Mouse (Mus musculus): ENCODE data around the gene Gm11214.

Gm11214 gene

DNA sequence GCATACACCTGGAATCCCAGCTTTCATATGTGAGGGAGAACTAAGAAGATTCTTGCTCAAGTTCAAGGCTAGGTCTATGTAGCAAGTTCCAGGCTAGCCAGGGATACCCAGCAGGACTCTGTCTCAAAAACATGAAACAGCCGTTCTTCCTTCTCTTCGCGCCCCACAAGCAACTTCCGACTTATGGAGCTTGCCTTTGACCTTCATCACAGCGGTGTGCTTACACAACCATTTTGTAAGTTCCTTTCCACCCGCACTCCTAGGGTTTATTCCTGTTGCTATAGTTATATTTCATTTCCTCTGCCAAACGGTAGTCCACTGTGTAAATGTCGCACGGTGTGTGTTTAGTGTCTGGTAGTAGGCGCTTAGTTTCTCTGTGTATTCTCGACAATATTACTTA is 19.9 kb upstream of the Gm11214 start:
- TF ChIP-seq GATA4 (IDR thresholded peaks at IDR 0.05; ENCODE audit: insufficient replicate concordance, low read length), result no peak

DNA sequence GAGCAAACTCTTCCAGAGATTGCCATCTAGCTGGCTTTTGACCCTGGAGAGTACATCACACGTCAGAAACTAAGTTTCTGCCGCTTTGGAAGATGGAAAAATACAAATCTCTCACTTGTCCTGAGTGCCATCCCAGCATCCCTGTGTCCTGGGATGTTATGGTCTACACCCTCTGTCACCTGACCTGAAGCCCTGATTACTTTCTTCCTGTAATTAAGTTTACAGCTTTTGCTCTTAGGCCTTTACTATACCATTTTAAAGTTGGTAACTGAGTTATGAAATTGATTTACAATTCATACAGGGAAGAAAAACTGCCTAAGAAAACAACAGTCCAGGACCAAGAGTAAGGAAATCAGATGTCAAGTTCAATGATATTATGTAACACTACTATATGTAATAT is 19.3 kb upstream of the Gm11214 start:
- TF ChIP-seq GATA4 (IDR thresholded peaks at IDR 0.05; ENCODE audit: insufficient replicate concordance, low read length), result no peak

DNA sequence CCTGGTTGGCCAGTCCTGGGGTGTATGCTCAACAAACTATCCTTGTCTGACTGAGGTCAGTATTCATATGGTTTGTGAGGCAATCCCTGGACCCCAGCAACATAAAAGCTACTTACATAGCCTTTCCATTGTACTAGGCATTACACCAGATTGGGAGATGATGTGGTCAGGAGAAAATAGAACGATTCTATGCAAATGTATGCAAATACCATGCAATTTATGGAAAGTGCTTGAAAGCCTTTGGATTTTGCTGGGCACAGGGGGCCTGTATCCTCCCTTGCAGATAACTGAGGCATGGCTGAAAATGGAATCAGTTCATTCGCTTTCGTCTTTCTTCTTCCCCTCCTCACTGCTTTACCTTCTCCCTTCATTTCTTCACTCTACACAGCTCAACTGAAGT is 18.4 kb upstream of the Gm11214 start:
- no peak for TF ChIP-seq GATA4 (IDR thresholded peaks at IDR 0.05; ENCODE audit: insufficient replicate concordance, low read length)

DNA sequence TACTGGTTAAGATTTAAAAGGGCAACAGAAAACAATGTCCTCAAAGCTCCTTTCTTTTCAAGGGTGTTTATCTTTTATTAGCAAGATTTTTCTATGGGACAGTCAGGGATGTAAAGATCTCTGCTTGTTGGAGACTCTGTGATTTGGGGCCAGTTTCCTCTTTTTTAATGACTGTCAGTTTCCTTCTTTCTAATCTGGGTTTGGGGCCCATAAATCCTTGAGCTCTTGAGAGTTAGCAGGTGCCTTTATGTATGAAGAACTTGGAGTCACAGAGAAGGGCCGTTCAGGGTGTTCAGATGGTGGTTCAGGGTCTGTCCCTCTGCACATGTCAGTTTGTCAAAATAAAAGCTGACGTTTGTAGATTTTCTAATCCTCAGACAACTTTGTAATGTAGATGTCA is 11.9 kb upstream of the Gm11214 start:
- no peak for TF ChIP-seq GATA4 (IDR thresholded peaks at IDR 0.05; ENCODE audit: insufficient replicate concordance, low read length)

DNA sequence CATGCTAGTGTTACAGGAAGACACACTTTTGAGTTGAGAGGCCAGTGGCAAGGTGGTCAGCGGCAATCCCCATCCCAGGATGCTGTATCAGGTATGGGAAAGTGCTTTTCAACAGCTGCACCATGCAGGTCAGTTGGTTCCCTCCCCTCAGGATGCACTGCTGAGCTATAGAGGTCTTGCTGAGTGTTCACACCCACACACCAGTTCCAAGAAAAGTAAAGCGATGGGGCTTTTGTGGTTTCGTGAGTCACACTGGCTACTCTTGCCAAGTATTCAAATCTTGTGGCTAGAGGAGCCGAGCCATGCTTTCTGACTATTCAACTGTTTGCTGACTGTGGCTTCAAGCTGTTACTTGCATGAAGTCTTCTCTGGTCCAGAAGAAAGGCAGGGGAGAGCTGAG is 5.1 kb upstream of the Gm11214 start:
- TF ChIP-seq GATA4 (IDR thresholded peaks at IDR 0.05; ENCODE audit: insufficient replicate concordance, low read length), result no peak

DNA sequence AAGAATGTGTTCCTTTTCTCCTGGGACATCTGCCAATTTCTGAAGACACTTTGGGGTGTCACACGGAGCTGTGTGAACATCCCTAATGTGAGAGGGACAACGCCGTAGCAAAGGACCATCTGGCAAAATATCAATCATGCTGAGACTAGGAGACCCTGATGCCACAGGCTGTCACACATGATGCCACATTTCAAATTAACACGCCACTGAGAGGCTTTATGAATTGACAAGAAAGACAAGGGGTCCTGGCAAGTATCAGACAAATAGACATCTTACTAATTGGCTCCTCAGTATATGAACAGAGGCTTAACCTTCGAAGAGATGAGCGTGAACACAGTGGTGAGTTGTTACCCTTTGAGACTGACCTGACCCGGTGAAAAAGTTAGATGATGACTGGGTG is 2.6 kb upstream of the Gm11214 start:
- TF ChIP-seq GATA4 (IDR thresholded peaks at IDR 0.05; ENCODE audit: insufficient replicate concordance, low read length), result no peak

DNA sequence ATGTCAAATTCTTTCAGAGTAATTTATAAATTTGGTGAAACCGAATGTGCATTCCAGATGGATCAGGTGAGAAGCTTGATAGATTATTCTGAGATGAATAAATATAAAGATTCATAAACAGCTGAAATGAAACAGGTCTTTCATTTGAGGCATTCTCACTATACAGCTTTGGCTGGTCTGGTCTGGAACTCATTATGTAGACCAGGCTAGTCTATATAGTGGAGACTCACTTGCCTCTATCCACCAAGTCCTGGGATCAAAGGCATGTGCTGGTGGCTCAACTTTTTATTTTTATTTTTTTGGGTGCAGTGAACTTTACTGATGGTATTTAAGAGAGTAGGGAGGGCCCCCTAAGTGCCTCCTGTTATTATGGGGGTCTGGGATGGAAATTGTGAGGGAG is 1.3 kb downstream of the Gm11214 start:
- TF ChIP-seq GATA4 (IDR thresholded peaks at IDR 0.05; ENCODE audit: insufficient replicate concordance, low read length), result no peak

DNA sequence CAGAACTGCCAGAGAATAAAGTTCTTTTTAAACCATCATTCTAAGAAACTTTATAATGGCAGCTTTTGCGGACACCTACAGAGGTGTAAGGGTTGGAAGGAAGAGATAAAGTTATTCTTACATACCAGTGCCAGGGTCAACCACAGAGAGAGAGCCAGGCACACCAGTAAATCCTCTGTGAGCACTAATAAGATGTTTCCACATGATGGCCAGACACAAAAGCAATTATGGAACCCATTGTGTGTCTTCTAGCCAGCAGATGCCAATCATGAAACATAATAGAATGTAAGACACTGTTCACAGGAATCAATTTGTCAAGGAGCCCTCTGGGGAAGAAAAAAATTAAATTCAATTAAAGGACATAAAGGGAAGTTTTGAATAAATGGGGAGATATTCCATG is 1.8 kb downstream of the Gm11214 start:
- TF ChIP-seq GATA4 (IDR thresholded peaks at IDR 0.05; ENCODE audit: insufficient replicate concordance, low read length), result no peak

DNA sequence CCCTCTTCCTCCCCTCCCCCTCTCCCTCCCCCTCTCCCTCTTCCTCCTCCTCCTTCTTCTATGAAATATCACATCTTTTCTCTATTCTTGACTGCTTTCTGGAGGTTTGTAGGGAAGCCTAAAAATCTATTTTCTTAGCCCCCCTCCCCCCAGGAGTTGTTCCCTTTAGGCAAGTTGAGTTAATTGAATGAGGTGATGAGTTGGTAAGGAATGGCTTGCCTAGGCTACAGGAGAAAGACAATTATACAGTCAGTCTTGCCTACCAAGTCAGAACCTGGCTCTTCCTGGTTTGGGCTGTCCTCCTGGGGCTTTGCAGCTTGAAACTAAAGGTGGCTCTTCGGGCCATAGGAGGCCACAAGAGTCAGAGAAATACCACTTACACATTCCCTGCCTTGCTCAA is 3.4 kb downstream of the Gm11214 start:
- TF ChIP-seq GATA4 (IDR thresholded peaks at IDR 0.05; ENCODE audit: insufficient replicate concordance, low read length), result no peak

DNA sequence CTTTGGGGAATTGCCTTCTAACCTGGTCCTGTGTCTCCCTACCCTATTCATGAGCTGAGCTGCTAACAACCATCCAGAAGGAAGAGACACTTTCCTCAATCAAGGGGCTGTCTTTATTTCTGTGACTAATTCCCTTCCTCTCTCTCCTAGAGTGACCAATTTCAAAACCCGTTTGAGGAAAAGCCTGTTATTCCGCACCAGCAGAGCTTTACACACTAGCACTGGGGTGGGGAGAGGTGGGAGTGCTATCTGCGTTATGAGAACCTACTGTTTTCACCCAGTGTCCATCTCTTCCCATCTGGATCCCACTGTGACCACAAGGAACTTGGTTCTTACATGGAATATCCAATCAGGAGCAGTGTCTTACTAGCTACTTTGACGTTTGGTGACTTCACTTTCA is 4.1 kb downstream of the Gm11214 start:
- no peak for TF ChIP-seq GATA4 (IDR thresholded peaks at IDR 0.05; ENCODE audit: insufficient replicate concordance, low read length)

DNA sequence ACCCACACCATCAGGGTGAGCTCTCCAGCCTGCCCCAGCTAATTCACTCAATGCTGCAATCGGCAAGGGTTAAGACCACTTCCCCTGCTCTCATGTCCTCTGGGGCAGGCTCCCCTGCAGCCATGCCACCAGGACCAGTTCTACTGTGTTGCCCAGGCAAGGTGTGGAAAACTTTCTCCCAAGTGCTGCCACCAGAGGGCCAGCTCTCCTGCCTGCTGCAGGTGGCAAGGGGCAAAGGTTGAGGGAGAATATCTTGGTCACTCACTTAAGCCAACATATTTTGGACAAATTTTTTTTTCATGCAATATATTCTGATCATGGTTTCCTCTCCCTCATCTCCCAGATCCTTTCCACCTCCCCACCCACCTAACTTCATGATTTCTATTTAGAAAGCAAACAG is 8.8 kb downstream of the Gm11214 start:
- TF ChIP-seq GATA4 (IDR thresholded peaks at IDR 0.05; ENCODE audit: insufficient replicate concordance, low read length), result no peak

DNA sequence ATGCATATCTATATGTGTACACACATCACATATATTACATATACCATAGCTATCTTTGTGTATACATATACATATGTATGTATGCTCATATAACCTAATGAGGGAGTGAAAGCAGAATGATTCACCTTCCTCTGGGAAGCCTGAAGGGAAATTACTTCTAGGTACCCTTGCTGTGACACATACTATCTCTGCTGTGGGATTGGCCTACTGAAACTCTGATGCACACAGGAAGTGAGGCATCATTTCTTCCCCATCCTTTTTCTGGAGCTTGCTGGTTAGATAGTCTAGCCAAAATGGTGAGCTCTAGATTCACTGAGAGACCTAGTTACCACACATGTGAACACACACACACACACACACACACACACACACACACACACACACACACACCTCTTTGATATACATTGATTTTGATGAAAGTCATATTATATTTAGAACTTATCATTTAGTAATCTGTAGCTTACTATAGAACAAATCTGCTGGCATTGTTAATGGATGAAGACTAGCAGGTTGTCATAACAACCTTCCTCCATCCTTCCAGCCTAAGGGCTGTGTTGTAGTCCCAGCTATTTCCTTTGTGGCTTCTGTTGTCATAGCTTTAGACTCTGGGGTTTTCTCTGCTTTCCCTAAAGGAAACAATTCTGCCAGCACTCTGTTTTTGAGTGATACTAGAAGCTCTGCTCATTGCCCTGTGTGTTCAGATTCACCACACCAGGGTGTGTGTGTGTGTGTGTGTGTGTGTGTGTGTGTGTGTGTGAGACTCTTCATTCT is 19.0 kb downstream of the Gm11214 start:
- no peak for TF ChIP-seq GATA4 (IDR thresholded peaks at IDR 0.05; ENCODE audit: insufficient replicate concordance, low read length)

DNA sequence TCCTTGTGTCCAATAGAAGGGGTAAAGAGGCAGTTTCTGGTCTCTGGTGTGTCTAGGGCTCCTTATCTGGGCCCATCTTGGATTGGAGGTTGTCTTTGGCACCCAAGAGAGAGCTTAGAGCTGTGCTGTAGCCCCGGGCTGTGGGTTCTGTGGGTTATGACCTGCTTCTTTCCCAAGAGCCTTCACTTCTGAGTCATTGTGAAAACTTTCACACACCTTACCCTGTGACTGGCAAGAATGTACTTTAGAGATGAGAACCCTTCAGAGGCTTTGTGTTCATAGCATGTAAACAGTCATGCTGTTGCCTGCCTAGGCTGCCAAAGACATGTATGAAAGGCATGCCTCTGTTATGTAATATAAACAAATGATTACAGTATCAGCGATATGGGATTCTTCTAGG is 23.3 kb downstream of the Gm11214 start:
- no peak for TF ChIP-seq GATA4 (IDR thresholded peaks at IDR 0.05; ENCODE audit: insufficient replicate concordance, low read length)

DNA sequence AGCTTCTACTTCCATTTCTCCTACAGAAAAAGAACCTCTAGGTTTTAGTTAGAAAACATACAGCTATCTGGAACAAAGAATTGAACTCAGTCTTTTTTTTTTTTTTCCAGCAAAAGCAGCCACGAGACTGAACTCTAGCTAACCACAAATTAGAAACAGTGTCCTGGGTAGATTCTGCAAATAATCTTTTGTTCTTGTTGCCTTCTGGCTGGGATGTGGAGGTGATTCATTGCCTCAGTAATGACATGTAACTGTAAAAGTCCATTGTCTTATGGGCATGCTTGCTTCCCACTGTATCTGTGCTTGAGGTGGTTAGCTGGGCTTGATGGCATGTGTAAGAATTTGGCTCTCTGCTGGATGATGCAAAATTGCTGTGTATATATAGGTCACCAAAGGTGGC is 24.6 kb downstream of the Gm11214 start:
- no peak for TF ChIP-seq GATA4 (IDR thresholded peaks at IDR 0.05; ENCODE audit: insufficient replicate concordance, low read length)

DNA sequence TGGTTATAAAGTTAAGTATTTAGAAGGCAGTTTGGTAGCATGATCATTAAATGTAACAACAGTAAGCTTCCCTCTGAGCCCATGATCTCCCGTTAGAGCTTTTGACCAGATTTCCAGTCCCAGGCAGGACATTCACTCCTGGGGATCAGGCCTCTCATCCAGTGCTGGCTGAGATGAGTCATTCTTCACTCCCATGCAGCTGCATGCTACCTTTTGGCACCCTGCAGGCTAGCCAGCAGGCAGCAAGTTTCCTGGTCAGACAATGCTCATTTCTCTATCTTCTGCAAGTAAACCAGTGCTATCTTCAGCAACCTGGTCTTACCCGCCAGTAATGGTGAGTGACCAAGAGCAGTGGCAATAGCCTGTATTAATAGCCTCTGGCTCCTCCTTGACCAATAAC is 30.0 kb downstream of the Gm11214 start:
- TF ChIP-seq GATA4 (IDR thresholded peaks at IDR 0.05; ENCODE audit: insufficient replicate concordance, low read length), result no peak

DNA sequence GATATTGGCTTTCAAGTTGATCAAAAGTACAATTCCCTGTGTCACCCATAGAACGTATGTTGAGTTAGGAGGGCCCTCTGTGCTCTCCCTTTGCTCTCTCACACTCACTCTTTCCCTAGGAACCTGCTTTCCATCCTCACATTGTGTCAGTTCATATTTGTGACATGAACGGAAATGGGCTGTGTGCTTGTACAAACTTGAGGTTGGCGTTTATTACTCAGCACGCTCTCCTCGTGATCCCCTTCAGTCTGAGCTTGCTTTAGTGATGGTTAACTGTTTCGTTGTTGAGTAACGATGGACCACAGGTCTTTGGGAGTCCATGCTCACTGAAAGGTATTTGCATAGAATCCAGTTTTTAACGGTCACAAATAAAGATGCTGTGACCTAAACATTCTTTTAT is 36.1 kb downstream of the Gm11214 start:
- no peak for TF ChIP-seq GATA4 (IDR thresholded peaks at IDR 0.05; ENCODE audit: insufficient replicate concordance, low read length)

DNA sequence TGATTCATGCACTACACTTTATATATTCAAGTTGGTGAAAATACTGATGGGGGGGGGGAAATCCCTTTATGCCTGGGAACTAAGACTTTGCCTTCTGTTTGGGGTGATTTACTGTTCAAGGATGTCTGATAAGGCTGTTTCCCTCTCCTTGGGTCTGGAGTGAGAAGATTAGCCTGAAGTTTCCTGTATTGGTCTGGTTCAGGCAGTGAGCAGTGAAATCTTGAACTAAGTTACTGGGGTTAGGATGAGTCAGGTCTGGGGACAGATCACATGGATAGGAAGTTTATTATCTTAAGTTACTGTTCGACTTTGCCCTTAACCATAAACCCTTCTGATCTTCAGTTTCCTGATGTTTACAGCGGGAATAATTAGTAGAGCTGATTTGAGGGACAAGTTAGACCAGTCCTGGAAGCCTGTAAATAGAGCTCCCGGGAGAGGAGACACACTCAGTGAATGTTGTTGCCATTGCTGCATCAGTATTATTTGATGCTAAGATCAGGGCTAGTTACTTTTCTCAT is 37.6 kb downstream of the Gm11214 start:
- TF ChIP-seq GATA4 (IDR thresholded peaks at IDR 0.05; ENCODE audit: insufficient replicate concordance, low read length), result peak; percentile 78

Measured in liver, adult (tissue).